Mouse (Mus musculus): ENCODE results near the gene Ehd1. TPM values are rescaled to one million over a fixed set of nuclear protein-coding genes. Genes with fewer than 3 reads are reported as not detected.

Gene Ehd1
- polyA plus RNA-seq, 1 experiment, result not detected

GRCm38 (mm10) chr19:6265727-6266182 lies 10.8 kb upstream of the Ehd1 start:
- Histone ChIP-seq H3K4me3 (ENCODE audit: insufficient read depth, low read depth, low read length) (no peak overlapping the region), H3K4me1 (ENCODE audit: control insufficient read depth, insufficient read depth, low read length) (peaks cover 5% of the 10 kb centered on the region), H3K27ac (ENCODE audit: insufficient read depth, low read depth, low read length) (no peak overlapping the region)
- WGBS, result 65% methylated on average over 6 of the region's 6 CpGs
- TF ChIP-seq CTCF (IDR thresholded peaks at IDR 0.05; ENCODE audit: insufficient read depth, low read depth, low read length) (no peak), POLR2A (IDR thresholded peaks at IDR 0.05; ENCODE audit: insufficient read depth, low read depth, low read length) (no peak)

GRCm38 (mm10) chr19:6267306-6268169 lies 9.0 kb upstream of the Ehd1 start:
- Histone ChIP-seq H3K4me1 (ENCODE audit: control insufficient read depth, insufficient read depth, low read length) (peaks cover 5% of the 10 kb centered on the region), H3K4me3 (ENCODE audit: insufficient read depth, low read depth, low read length) (no peak overlapping the region), H3K27ac (ENCODE audit: insufficient read depth, low read depth, low read length) (no peak overlapping the region)
- TF ChIP-seq POLR2A (IDR thresholded peaks at IDR 0.05; ENCODE audit: insufficient read depth, low read depth, low read length), result no peak
- no peak for TF ChIP-seq CTCF (IDR thresholded peaks at IDR 0.05; ENCODE audit: insufficient read depth, low read depth, low read length)
- 69% methylated on average over 11 of the region's 11 CpGs for WGBS

- H3K4me3 ChIP-seq (ENCODE audit: insufficient read depth, low read depth, low read length), result no peak overlapping the region
- WGBS, result 14% methylated on average over 8 of the region's 8 CpGs
- TF ChIP-seq POLR2A (IDR thresholded peaks at IDR 0.05; ENCODE audit: insufficient read depth, low read depth, low read length) (no peak), CTCF (IDR thresholded peaks at IDR 0.05; ENCODE audit: insufficient read depth, low read depth, low read length) (peak; percentile 88)
- H3K27ac ChIP-seq (ENCODE audit: insufficient read depth, low read depth, low read length), result no peak overlapping the region
- H3K4me1 ChIP-seq (ENCODE audit: control insufficient read depth, insufficient read depth, low read length), result peaks cover 5% of the 10 kb centered on the region
Observed at GRCm38 (mm10) chr19:6268170-6268528, 8.4 kb upstream of the Ehd1 start.

- no peak overlapping the region for H3K4me3 ChIP-seq (ENCODE audit: insufficient read depth, low read depth, low read length)
- H3K4me1 ChIP-seq (ENCODE audit: control insufficient read depth, insufficient read depth, low read length), result peaks cover 5% of the 10 kb centered on the region
- no peak overlapping the region for H3K27ac ChIP-seq (ENCODE audit: insufficient read depth, low read depth, low read length)
- WGBS, result 83% methylated on average over 7 of the region's 7 CpGs
- TF ChIP-seq POLR2A (IDR thresholded peaks at IDR 0.05; ENCODE audit: insufficient read depth, low read depth, low read length), result no peak
- no peak for TF ChIP-seq CTCF (IDR thresholded peaks at IDR 0.05; ENCODE audit: insufficient read depth, low read depth, low read length)
Observed at GRCm38 (mm10) chr19:6268670-6269132, 7.8 kb upstream of the Ehd1 start.

GRCm38 (mm10) chr19:6269798-6270475 lies 6.6 kb upstream of the Ehd1 start:
- Histone ChIP-seq H3K27ac (ENCODE audit: insufficient read depth, low read depth, low read length) (no peak overlapping the region), H3K4me1 (ENCODE audit: control insufficient read depth, insufficient read depth, low read length) (no peaks in the 10 kb centered on the region), H3K4me3 (ENCODE audit: insufficient read depth, low read depth, low read length) (no peak overlapping the region)
- 92% methylated on average over 8 of the region's 8 CpGs for WGBS
- TF ChIP-seq CTCF (IDR thresholded peaks at IDR 0.05; ENCODE audit: insufficient read depth, low read depth, low read length), result no peak
- TF ChIP-seq POLR2A (IDR thresholded peaks at IDR 0.05; ENCODE audit: insufficient read depth, low read depth, low read length), result no peak

- no peaks in the 10 kb centered on the region for H3K4me1 ChIP-seq (ENCODE audit: control insufficient read depth, insufficient read depth, low read length)
- H3K27ac ChIP-seq (ENCODE audit: insufficient read depth, low read depth, low read length), result no peak overlapping the region
- no peak overlapping the region for H3K4me3 ChIP-seq (ENCODE audit: insufficient read depth, low read depth, low read length)
- TF ChIP-seq CTCF (IDR thresholded peaks at IDR 0.05; ENCODE audit: insufficient read depth, low read depth, low read length) (no peak), POLR2A (IDR thresholded peaks at IDR 0.05; ENCODE audit: insufficient read depth, low read depth, low read length) (no peak)
- 73% methylated on average over 9 of the region's 9 CpGs for WGBS
Observed at GRCm38 (mm10) chr19:6270661-6271060, 5.9 kb upstream of the Ehd1 start.

- TF ChIP-seq CTCF (IDR thresholded peaks at IDR 0.05; ENCODE audit: insufficient read depth, low read depth, low read length), result no peak
- no peak for TF ChIP-seq POLR2A (IDR thresholded peaks at IDR 0.05; ENCODE audit: insufficient read depth, low read depth, low read length)
- 58% methylated on average over 8 of the region's 8 CpGs for WGBS
- peaks cover 2% of the 10 kb centered on the region; the same call in 1 of the 2 replicates for H3K4me1 ChIP-seq (ENCODE audit: control insufficient read depth, insufficient read depth, low read length)
Observed at GRCm38 (mm10) chr19:6271206-6271605, 5.3 kb upstream of the Ehd1 start.

GRCm38 (mm10) chr19:6272053-6272452 lies 4.5 kb upstream of the Ehd1 start:
- no peak overlapping the region for H3K27ac ChIP-seq (ENCODE audit: insufficient read depth, low read depth, low read length)
- peaks cover 4% of the 10 kb centered on the region; the same call in 1 of the 2 replicates for H3K4me1 ChIP-seq (ENCODE audit: control insufficient read depth, insufficient read depth, low read length)
- 83% methylated on average over 7 of the region's 7 CpGs for WGBS
- TF ChIP-seq POLR2A (IDR thresholded peaks at IDR 0.05; ENCODE audit: insufficient read depth, low read depth, low read length), result no peak
- TF ChIP-seq CTCF (IDR thresholded peaks at IDR 0.05; ENCODE audit: insufficient read depth, low read depth, low read length), result no peak
- no peak overlapping the region for H3K4me3 ChIP-seq (ENCODE audit: insufficient read depth, low read depth, low read length)

More at GRCm38 (mm10) chr19:6271206-6271605, 5.3 kb upstream of the Ehd1 start:
- H3K4me3 ChIP-seq (ENCODE audit: insufficient read depth, low read depth, low read length), result no peak overlapping the region
- H3K27ac ChIP-seq (ENCODE audit: insufficient read depth, low read depth, low read length), result no peak overlapping the region

- WGBS, result 64% methylated on average over 4 of the region's 4 CpGs
Observed at GRCm38 (mm10) chr19:6272738-6273137, 3.8 kb upstream of the Ehd1 start.

More at GRCm38 (mm10) chr19:6272738-6273137, 3.8 kb upstream of the Ehd1 start:
- no peak for TF ChIP-seq POLR2A (IDR thresholded peaks at IDR 0.05; ENCODE audit: insufficient read depth, low read depth, low read length)
- no peak for TF ChIP-seq CTCF (IDR thresholded peaks at IDR 0.05; ENCODE audit: insufficient read depth, low read depth, low read length)
- no peak overlapping the region for H3K4me3 ChIP-seq (ENCODE audit: insufficient read depth, low read depth, low read length)
- H3K4me1 ChIP-seq (ENCODE audit: control insufficient read depth, insufficient read depth, low read length), result peaks cover 7% of the 10 kb centered on the region
- H3K27ac ChIP-seq (ENCODE audit: insufficient read depth, low read depth, low read length), result no peak overlapping the region
